19 mouse cellular contexts compared by ENCODE assay signal in the genomic region with DNA sequence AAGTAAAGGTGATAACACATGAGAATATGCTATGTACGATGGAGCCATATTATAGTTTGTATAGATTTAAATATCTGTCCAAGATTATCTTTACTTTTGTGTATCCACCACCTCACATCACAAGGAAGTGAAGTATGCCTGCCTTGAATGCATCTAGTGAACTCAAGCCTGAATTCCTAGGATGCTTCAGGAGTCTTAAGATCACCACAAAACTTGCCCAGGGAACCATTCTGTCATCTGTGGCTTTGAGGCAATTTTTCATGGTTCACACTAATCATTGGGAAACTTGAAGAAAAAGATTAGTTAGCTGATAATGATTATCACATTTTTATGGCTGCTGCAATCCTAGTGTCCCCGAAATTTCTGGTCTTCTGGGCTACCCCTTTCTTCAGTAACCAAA.
DNase-seq lines count a peak whose midpoint lies in the region; ATAC-seq and TF ChIP-seq lines count a peak whose summit lies in the region.
"Had no signal": no experiment of that assay in that cellular context is flagged by ENCODE, and none has a peak within 500 bp of the region (broad histone marks: within the 10 kb centered on the region; RNA-seq: fewer than 3 reads in every experiment).

No protein-coding gene starts in this region.

- H3K36me3 ChIP-seq in embryonic facial prominence, embryonic 14.5 days (ENCODE audit: control insufficient read depth, insufficient read depth, low read length): no peaks in the 10 kb centered on the region
- H3K36me3 ChIP-seq in embryonic facial prominence, embryonic 10.5 days (replicated peaks): no peaks in the 10 kb centered on the region
- H3K36me3 ChIP-seq: embryonic facial prominence, embryonic 13.5 days; forebrain, embryonic 10.5 days; forebrain, embryonic 12.5 days had no signal

- TF ChIP-seq CTCF in Patski (IDR thresholded peaks at IDR 0.05): no peak

- no peak overlapping the region for H3K4me3 ChIP-seq in embryonic facial prominence, embryonic 14.5 days (ENCODE audit: low read depth, low read length)
- H3K4me3 ChIP-seq in embryonic facial prominence, embryonic 10.5 days: no peak overlapping the region
- H3K4me3 ChIP-seq: embryonic facial prominence, embryonic 13.5 days; forebrain, embryonic 10.5 days; forebrain, embryonic 12.5 days had no signal

- H3K9me3 ChIP-seq in embryonic facial prominence, embryonic 14.5 days (ENCODE audit: control insufficient read depth, low read length): 0 out of 2 replicates have a peak, but pooled peaks cover 3% of the 10 kb centered on the region
- H3K9me3 ChIP-seq in embryonic facial prominence, embryonic 10.5 days: no peaks in the 10 kb centered on the region
- H3K9me3 ChIP-seq: embryonic facial prominence, embryonic 13.5 days; forebrain, embryonic 10.5 days; forebrain, embryonic 12.5 days had no signal

- no peaks in the 10 kb centered on the region for H3K27me3 ChIP-seq in embryonic facial prominence, embryonic 14.5 days (replicated peaks; ENCODE audit: control insufficient read depth, insufficient read depth, low read length)
- H3K27me3 ChIP-seq in embryonic facial prominence, embryonic 10.5 days (replicated peaks; ENCODE audit: low read depth, poor library complexity, severe bottlenecking): no peaks in the 10 kb centered on the region
- H3K27me3 ChIP-seq in Patski: no peaks in the 10 kb centered on the region
- H3K27me3 ChIP-seq: embryonic facial prominence, embryonic 13.5 days; forebrain, embryonic 12.5 days had no signal

- in situ Hi-C loops in Patski (cut with MboI; ENCODE audit: low pct_unique_long_range_greater_than_20kb): no loop called here

- CTCF ChIA-PET in Patski (lab: Charles Lee): interaction anchor here (1.2 to 1.4 kb wide), 2 partner anchors 9 to 37 kb away, joined by 3 to 4 read pairs; no protein-coding TSS in a partner anchor

- POLR2A ChIA-PET in Patski (lab: Charles Lee): no interaction called here

- peaks cover 7% of the 10 kb centered on the region; the same call in 1 of the 2 replicates for H3K4me1 ChIP-seq in embryonic facial prominence, embryonic 14.5 days (ENCODE audit: control insufficient read depth, insufficient read depth, low read length)
- H3K4me1 ChIP-seq in embryonic facial prominence, embryonic 10.5 days: no peaks in the 10 kb centered on the region
- H3K4me1 ChIP-seq: forebrain, embryonic 10.5 days; forebrain, embryonic 12.5 days had no signal

- H3K27ac ChIP-seq in embryonic facial prominence, embryonic 14.5 days (replicated peaks; ENCODE audit: low read depth, low read length): no peak overlapping the region
- no peak overlapping the region for H3K27ac ChIP-seq in embryonic facial prominence, embryonic 10.5 days (replicated peaks)
- H3K27ac ChIP-seq: embryonic facial prominence, embryonic 13.5 days; forebrain, embryonic 10.5 days; forebrain, embryonic 12.5 days had no signal

- no peak overlapping the region for H3K9ac ChIP-seq in embryonic facial prominence, embryonic 14.5 days (ENCODE audit: low read depth, low read length)
- H3K9ac ChIP-seq: embryonic facial prominence, embryonic 13.5 days; forebrain, embryonic 12.5 days had no signal

- ATAC-seq in embryonic facial prominence, embryonic 14.5 days (ENCODE audit: low read depth): no peak
- ATAC-seq in Patski: peak; percentile 93
- ATAC-seq: forebrain, embryonic 14.5 days; forebrain, embryonic 16.5 days had no signal

- DNase-seq in embryonic facial prominence, embryonic 14.5 days (ENCODE audit: low spot score): peak; percentile 23
- no peak for DNase-seq in embryonic facial prominence, embryonic 10.5 days (ENCODE audit: low spot score)
- DNase-seq in 3T3-L1 (ENCODE audit: low read depth, low spot score): peak; percentile 89
- DNase-seq in Patski (ENCODE audit: low read depth, low spot score): peak; percentile 47
- DNase-seq in cerebellum, postnatal 10 days: no peak
- no peak for DNase-seq in spleen, postnatal 4 days (ENCODE audit: low spot score in 2 of 2)
- DNase-seq: adrenal gland, adult 2 months; adrenal gland, postnatal 10 days; adrenal gland, postnatal 25 days; cerebellum, adult 11 months; cerebellum, adult 18-20 months; cerebellum, adult 8-10 months; cerebellum, adult 9-11 months; cerebellum, postnatal 25 days had no signal

- no peak overlapping the region for H3K4me2 ChIP-seq in embryonic facial prominence, embryonic 14.5 days (ENCODE audit: low read depth, low read length)
- H3K4me2 ChIP-seq: embryonic facial prominence, embryonic 13.5 days; forebrain, embryonic 12.5 days had no signal

- 45% methylated on average over 2 of the region's 2 CpGs for WGBS in embryonic facial prominence, embryonic 14.5 days
- 85% methylated on average over 2 of the region's 2 CpGs for WGBS in embryonic facial prominence, embryonic 10.5 days

Comparison
In these comparisons a context has a peak if more than half of its experiments do, and no peak if none do; other contexts are left out.
1. DNase-seq: peak in embryonic facial prominence, embryonic 14.5 days (single experiment), 3T3-L1 (single experiment) and Patski (single experiment); none in embryonic facial prominence, embryonic 10.5 days (single experiment), cerebellum, postnatal 10 days (0 of 2) and spleen, postnatal 4 days (0 of 2).